21 mouse cellular contexts compared by ENCODE assay signal in genomic region chr7:82423602-82424001, GRCm38 (mm10).
DNase-seq lines count a peak whose midpoint lies in the region; ATAC-seq and TF ChIP-seq lines count a peak whose summit lies in the region.
"Had no signal": no experiment of that assay in that cellular context is flagged by ENCODE, and none has a peak within 500 bp of the region (broad histone marks: within the 10 kb centered on the region; RNA-seq: fewer than 3 reads in every experiment).

No protein-coding gene starts in this region.

- peak; percentile 93 for DNase-seq in heart, adult 11 months
- DNase-seq in heart, postnatal 14 days, result no peak
- DNase-seq in kidney, adult 9 months, result peak; percentile 6
- no peak for DNase-seq in thymus, adult 18-20 months
- DNase-seq in frontal cortex, postnatal 25 days (ENCODE audit: low spot score in 2 of 2), result no peak
- DNase-seq: adrenal gland, adult 8-10 months; cerebellum, adult 9-10 months; forebrain, postnatal 0 days; layer of hippocampus, postnatal 36 days; lung, postnatal 10 days; thymus, postnatal 4 days had no signal

- no peaks in the 10 kb centered on the region for H3K4me1 ChIP-seq in kidney, embryonic 16.5 days (ENCODE audit: insufficient read depth, low read length)
- peaks cover 30% of the 10 kb centered on the region for H3K4me1 ChIP-seq in embryonic fibroblast, embryonic 13.5 days (ENCODE audit: control insufficient read depth, insufficient read depth, low read length)
- H3K4me1 ChIP-seq: hindbrain, embryonic 12.5 days; kidney, embryonic 15.5 days; liver, embryonic 15.5 days; midbrain, embryonic 13.5 days had no signal

- H3K36me3 ChIP-seq in kidney, embryonic 16.5 days (ENCODE audit: insufficient read depth, low read length), result no peaks in the 10 kb centered on the region
- no peaks in the 10 kb centered on the region for H3K36me3 ChIP-seq in myocyte (ENCODE audit: control insufficient read depth, insufficient read depth)
- H3K36me3 ChIP-seq: embryonic facial prominence, embryonic 13.5 days; hindbrain, embryonic 12.5 days; kidney, embryonic 15.5 days; limb, embryonic 15.5 days; liver, embryonic 15.5 days; midbrain, embryonic 13.5 days had no signal

- H3K4me3 ChIP-seq in kidney, embryonic 16.5 days (ENCODE audit: low read length), result no peak overlapping the region
- no peak overlapping the region for H3K4me3 ChIP-seq in embryonic fibroblast, embryonic 13.5 days (ENCODE audit: insufficient read depth, low read length)
- H3K4me3 ChIP-seq in myocyte, result no peak overlapping the region
- H3K4me3 ChIP-seq: embryonic facial prominence, embryonic 13.5 days; hindbrain, embryonic 12.5 days; kidney, embryonic 15.5 days; layer of hippocampus, adult 2 months; limb, embryonic 15.5 days; liver, embryonic 15.5 days; midbrain, embryonic 13.5 days had no signal

- no peak overlapping the region for H3K9ac ChIP-seq in kidney, embryonic 16.5 days (replicated peaks; ENCODE audit: low read length)
- H3K9ac ChIP-seq: embryonic facial prominence, embryonic 13.5 days; forebrain, postnatal 0 days; hindbrain, embryonic 12.5 days; kidney, embryonic 15.5 days; limb, embryonic 15.5 days; liver, embryonic 15.5 days; midbrain, embryonic 13.5 days had no signal

- TF ChIP-seq POLR2A in embryonic fibroblast, embryonic 13.5 days (IDR thresholded peaks at IDR 0.05; ENCODE audit: low read depth, low read length), result no peak
- TF ChIP-seq POLR2A in myocyte (IDR thresholded peaks at IDR 0.05; ENCODE audit: insufficient read length, low read depth), result no peak

- H3K9me3 ChIP-seq in kidney, embryonic 16.5 days (ENCODE audit: low read length), result no peaks in the 10 kb centered on the region
- H3K9me3 ChIP-seq: embryonic facial prominence, embryonic 13.5 days; hindbrain, embryonic 12.5 days; kidney, embryonic 15.5 days; limb, embryonic 15.5 days; liver, embryonic 15.5 days; midbrain, embryonic 13.5 days had no signal

- intact Hi-C loops in heart, postnatal 14 days (cut with DNase I), result no loop called here

- WGBS in kidney, embryonic 16.5 days, result 65% methylated on average over 2 of the region's 2 CpGs

- H3K27me3 ChIP-seq in kidney, embryonic 16.5 days (ENCODE audit: insufficient read depth, low read length), result no peaks in the 10 kb centered on the region
- H3K27me3 ChIP-seq in myocyte (ENCODE audit: control insufficient read depth, insufficient read depth, insufficient read length), result no peaks in the 10 kb centered on the region
- H3K27me3 ChIP-seq: hindbrain, embryonic 12.5 days; kidney, embryonic 15.5 days; limb, embryonic 15.5 days; liver, embryonic 15.5 days; midbrain, embryonic 13.5 days had no signal

- H3K79me2 ChIP-seq in myocyte (ENCODE audit: control insufficient read depth, insufficient read depth), result no peaks in the 10 kb centered on the region

- no peak overlapping the region for H3ac ChIP-seq in myocyte (ENCODE audit: control insufficient read depth, insufficient read length)

- no peak for TF ChIP-seq CTCF in embryonic fibroblast, embryonic 13.5 days (IDR thresholded peaks at IDR 0.05; ENCODE audit: borderline replicate concordance, insufficient read depth, low read length)

- ATAC-seq in kidney, embryonic 16.5 days (ENCODE audit: low FRiP score, low TSS enrichment), result no peak
- ATAC-seq: forebrain, postnatal 0 days; midbrain, embryonic 13.5 days had no signal

- no peak overlapping the region for H3K27ac ChIP-seq in kidney, embryonic 16.5 days (ENCODE audit: low read length)
- H3K27ac ChIP-seq in embryonic fibroblast, embryonic 13.5 days (ENCODE audit: insufficient read depth, low read length), result peak overlapping the region; percentile 75
- H3K27ac ChIP-seq: hindbrain, embryonic 12.5 days; kidney, embryonic 15.5 days; layer of hippocampus, adult 2 months; limb, embryonic 15.5 days; liver, embryonic 15.5 days; midbrain, embryonic 13.5 days had no signal

- H3K4me2 ChIP-seq in kidney, embryonic 16.5 days (replicated peaks; ENCODE audit: low read depth, low read length), result no peak overlapping the region
- H3K4me2 ChIP-seq in myocyte (ENCODE audit: low read depth), result peak overlapping the region; percentile 57
- H3K4me2 ChIP-seq: hindbrain, embryonic 12.5 days; kidney, embryonic 15.5 days; limb, embryonic 15.5 days; liver, embryonic 15.5 days; midbrain, embryonic 13.5 days had no signal

TF ChIP-seq in myocyte, 11 proteins besides CTCF, POLR2A, EP300 and RAD21:
- TF ChIP-seq TCF12 (IDR thresholded peaks at IDR 0.05; ENCODE audit: insufficient read depth, poor library complexity, severe bottlenecking), result peak; percentile 31
- TF ChIP-seq POLR2AphosphoS2 (IDR thresholded peaks at IDR 0.05; ENCODE audit: insufficient read length, low read depth), result no peak
- peak; percentile 92 for TF ChIP-seq CEBPB (IDR thresholded peaks at IDR 0.05; ENCODE audit: insufficient read depth, poor library complexity, severe bottlenecking)
- peak in 1 of 3 experiments; percentile 23 for TF ChIP-seq MYOD1 (IDR thresholded peaks at IDR 0.05; ENCODE audit: control insufficient read depth in 1 of 3, insufficient read length in 2 of 3, low read depth in 2 of 3)
- peak in 2 of 3 experiments; percentile 45 to 59 for TF ChIP-seq MYOG (IDR thresholded peaks at IDR 0.05; ENCODE audit: control insufficient read depth in 1 of 3, insufficient read depth in 1 of 3, insufficient read length in 2 of 3, low read depth in 2 of 3)
- TF ChIP-seq MAX (IDR thresholded peaks at IDR 0.05; ENCODE audit: low read depth), result peak; percentile 39
- TF ChIP-seq REST (IDR thresholded peaks at IDR 0.05; ENCODE audit: insufficient read depth, insufficient read length), result no peak

Comparison
In these comparisons a context has a peak if more than half of its experiments do, and no peak if none do; other contexts are left out.
1. DNase-seq: peak in heart, adult 11 months (single experiment) and kidney, adult 9 months (single experiment); none in heart, postnatal 14 days (0 of 2), thymus, adult 18-20 months (0 of 2) and frontal cortex, postnatal 25 days (0 of 2).